Mouse (Mus musculus) duodenum, adult 2 months (tissue): ENCODE data around the gene Plcl2. TPM values are rescaled to one million over a fixed set of nuclear protein-coding genes. Genes with fewer than 3 reads are reported as not detected.

Experiments
- polyA plus RNA-seq: library from polyadenylated mRNA; depleted of rRNA; stranded (reverse); fragments of >200 nt; gene quantifications from 2 replicates; pipeline ENCODE4 v1.2.3, GENCODE M21; 2012; ENCODE audit warnings: low replicate concordance; rRNA removed

Plcl2 gene
- polyA plus RNA-seq: 3.6 and 6.2 TPM in 2 replicates

DNA sequence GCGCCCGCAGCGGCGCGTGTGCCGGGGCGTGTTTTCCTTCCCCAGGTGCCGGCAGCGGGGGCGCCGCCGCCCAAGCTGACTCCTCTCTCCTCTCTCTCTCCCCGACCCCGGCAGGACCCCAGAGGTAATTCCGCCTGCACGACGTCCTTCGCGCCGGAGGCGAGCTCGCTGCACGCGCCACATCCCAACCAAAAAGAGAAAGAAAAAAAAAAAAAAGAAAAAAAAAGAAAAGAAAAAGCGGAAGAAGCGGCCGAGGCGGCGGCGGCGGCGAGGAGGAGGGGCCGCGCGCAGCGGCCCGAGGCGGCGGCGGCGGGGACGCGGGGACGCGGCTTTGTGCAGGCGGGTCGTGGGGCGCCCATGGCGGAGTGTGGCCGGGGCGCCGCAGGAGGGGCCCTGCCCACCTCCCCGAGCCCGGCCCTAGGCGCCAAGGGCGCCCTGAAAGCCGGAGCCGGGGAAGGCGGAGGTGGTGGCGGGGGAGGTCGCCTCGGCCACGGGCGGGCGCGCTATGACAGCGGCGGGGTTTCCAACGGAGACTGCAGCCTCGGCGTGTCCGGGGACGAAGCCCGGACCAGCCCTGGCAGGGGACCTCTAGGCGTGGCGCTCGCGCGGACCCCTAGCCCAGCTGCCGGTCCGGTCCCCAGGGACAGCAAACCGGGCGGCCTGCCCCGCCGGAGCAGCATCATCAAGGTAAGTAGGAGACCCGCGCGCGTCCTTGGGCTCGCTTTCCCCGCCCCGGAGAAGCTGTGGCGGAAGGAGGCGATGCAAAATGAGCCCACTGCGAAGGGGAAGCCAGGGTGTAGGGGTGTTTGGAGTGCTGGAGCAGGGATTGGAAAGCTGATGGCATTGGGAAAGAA lies at the start of gene Plcl2:
TSS of gene Plcl2 (plus strand) at position 153 of the 854 bp plus-strand sequence.

Other genes with a start within 250 kb of the Plcl2 start
- gene Dazl, start 215.8 kb upstream of the Plcl2 start, polyA plus RNA-seq: not detected in 2 replicates